Mouse (Mus musculus): ENCODE measurements around the gene Rbm6. TPM values are rescaled to one million over a fixed set of nuclear protein-coding genes. Genes with fewer than 3 reads are reported as not detected.
A peak's percentile ranks its signal among the peaks of the same experiment; 100 is the strongest.

The Rbm6 gene
- polyA plus RNA-seq, 1 experiment from 2014 or later: 87.1 TPM

DNA sequence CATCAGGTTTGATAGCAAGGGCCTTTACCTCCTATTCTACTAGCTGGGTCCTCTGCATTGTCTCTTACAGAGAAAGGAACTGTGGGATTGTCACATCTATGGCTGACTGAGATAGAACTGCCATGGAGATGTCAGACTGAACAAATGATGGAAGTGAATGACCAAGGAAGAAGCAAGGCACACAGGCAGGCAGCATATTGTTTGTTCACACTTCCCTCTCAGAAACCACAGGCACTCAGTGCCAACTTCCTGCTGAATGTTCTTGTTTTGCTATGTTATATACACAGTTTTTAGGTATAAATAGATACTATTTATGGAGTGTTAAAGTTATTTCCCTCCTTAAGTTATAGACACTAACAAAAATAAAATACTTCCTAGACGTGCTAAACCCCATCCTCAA, 125.7 kb downstream of the Rbm6 start:
- Histone ChIP-seq H3K9ac (replicated peaks; ENCODE audit: low read depth, low read length) (no peak overlapping the region), H3K36me3 (ENCODE audit: control insufficient read depth, insufficient read depth, low read length) (peaks cover 97% of the 10 kb centered on the region), H3K4me3 (ENCODE audit: low read depth, low read length) (no peak overlapping the region), H3K4me2 (ENCODE audit: low read depth, low read length) (no peak overlapping the region), H3K4me1 (ENCODE audit: control insufficient read depth, insufficient read depth, low read length) (no peaks in the 10 kb centered on the region), H3K27me3 (ENCODE audit: control insufficient read depth, insufficient read depth, low read length) (no peaks in the 10 kb centered on the region), H3K9me3 (ENCODE audit: control insufficient read depth, low read length) (no peaks in the 10 kb centered on the region), H3K27ac (ENCODE audit: low read depth, low read length) (no peak overlapping the region)
- 95% methylated on average over 1 of the region's 1 CpGs for WGBS
- ATAC-seq (ENCODE audit: low read depth): no peak

DNA sequence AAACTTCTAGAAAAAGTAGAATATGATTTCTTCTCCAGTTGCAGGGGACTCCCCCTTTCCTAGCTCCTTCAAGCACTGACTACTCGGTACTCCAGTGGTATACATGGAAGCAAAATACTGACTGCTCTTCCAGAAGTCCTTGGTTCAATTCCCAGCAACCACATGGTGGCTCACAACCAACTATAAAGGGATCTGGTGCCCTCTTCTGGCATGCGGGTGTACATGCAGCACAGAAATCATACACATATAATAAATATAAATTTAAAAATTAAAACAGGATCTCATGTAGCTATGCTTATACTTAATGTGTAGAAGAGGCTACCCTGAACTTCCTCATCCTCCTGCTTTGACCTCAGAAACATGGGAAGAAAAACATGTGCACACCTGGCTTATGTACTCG, 126.4 kb downstream of the Rbm6 start:
- WGBS: 91% methylated on average over 3 of the region's 3 CpGs
- no peaks in the 10 kb centered on the region for H3K27me3 ChIP-seq (ENCODE audit: control insufficient read depth, insufficient read depth, low read length)
- ATAC-seq (ENCODE audit: low read depth): no peak
- H3K4me3 ChIP-seq (ENCODE audit: low read depth, low read length): no peak overlapping the region
- H3K4me2 ChIP-seq (ENCODE audit: low read depth, low read length): no peak overlapping the region
- H3K4me1 ChIP-seq (ENCODE audit: control insufficient read depth, insufficient read depth, low read length): no peaks in the 10 kb centered on the region
- H3K27ac ChIP-seq (ENCODE audit: low read depth, low read length): no peak overlapping the region
- H3K9me3 ChIP-seq (ENCODE audit: control insufficient read depth, low read length): no peaks in the 10 kb centered on the region
- peaks cover 97% of the 10 kb centered on the region for H3K36me3 ChIP-seq (ENCODE audit: control insufficient read depth, insufficient read depth, low read length)
- H3K9ac ChIP-seq (replicated peaks; ENCODE audit: low read depth, low read length): no peak overlapping the region

DNA sequence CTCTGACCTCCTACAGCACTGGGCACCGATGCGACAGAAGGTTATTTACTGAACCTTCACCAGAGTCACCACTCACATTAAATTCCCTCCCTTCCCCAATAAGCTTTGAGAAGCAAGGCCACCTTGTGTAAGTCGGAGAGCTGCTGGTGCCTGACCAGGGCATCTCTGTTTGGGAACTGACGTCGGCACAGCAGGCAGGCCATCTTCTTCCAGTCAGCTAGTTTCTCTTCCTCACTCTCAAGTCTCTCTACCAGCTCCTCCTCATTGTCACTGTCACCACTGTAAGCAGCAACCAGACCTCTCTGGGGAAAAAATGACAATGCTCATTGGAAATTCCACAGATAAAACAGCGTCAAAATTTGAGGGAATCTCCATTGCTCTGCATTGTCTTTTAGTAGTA, 129.0 kb downstream of the Rbm6 start:
- WGBS: 94% methylated on average over 6 of the region's 6 CpGs
- Histone ChIP-seq H3K36me3 (ENCODE audit: control insufficient read depth, insufficient read depth, low read length) (peaks cover 97% of the 10 kb centered on the region), H3K27ac (ENCODE audit: low read depth, low read length) (no peak overlapping the region), H3K4me3 (ENCODE audit: low read depth, low read length) (no peak overlapping the region), H3K9ac (replicated peaks; ENCODE audit: low read depth, low read length) (no peak overlapping the region), H3K9me3 (ENCODE audit: control insufficient read depth, low read length) (no peaks in the 10 kb centered on the region), H3K4me1 (ENCODE audit: control insufficient read depth, insufficient read depth, low read length) (no peaks in the 10 kb centered on the region), H3K27me3 (ENCODE audit: control insufficient read depth, insufficient read depth, low read length) (no peaks in the 10 kb centered on the region), H3K4me2 (ENCODE audit: low read depth, low read length) (no peak overlapping the region)
- no peak for ATAC-seq (ENCODE audit: low read depth)

GRCm38 (mm10) chr9:107738841-107739202, 134.2 kb downstream of the Rbm6 start:
- H3K4me1 ChIP-seq (ENCODE audit: control insufficient read depth, insufficient read depth, low read length): peaks cover 20% of the 10 kb centered on the region
- H3K9me3 ChIP-seq (ENCODE audit: control insufficient read depth, low read length): no peaks in the 10 kb centered on the region
- WGBS: 59% methylated on average over 4 of the region's 4 CpGs
- peak; percentile 29 for ATAC-seq (ENCODE audit: low read depth)
- peak overlapping the region; percentile 28; the same call in 1 of the 2 replicates for H3K27ac ChIP-seq (ENCODE audit: low read depth, low read length)
- peaks cover 52% of the 10 kb centered on the region for H3K36me3 ChIP-seq (ENCODE audit: control insufficient read depth, insufficient read depth, low read length)
- no peak overlapping the region for H3K4me2 ChIP-seq (ENCODE audit: low read depth, low read length)
- no peak overlapping the region for H3K4me3 ChIP-seq (ENCODE audit: low read depth, low read length)
- H3K9ac ChIP-seq (replicated peaks; ENCODE audit: low read depth, low read length): no peak overlapping the region
- no peaks in the 10 kb centered on the region for H3K27me3 ChIP-seq (ENCODE audit: control insufficient read depth, insufficient read depth, low read length)

DNA sequence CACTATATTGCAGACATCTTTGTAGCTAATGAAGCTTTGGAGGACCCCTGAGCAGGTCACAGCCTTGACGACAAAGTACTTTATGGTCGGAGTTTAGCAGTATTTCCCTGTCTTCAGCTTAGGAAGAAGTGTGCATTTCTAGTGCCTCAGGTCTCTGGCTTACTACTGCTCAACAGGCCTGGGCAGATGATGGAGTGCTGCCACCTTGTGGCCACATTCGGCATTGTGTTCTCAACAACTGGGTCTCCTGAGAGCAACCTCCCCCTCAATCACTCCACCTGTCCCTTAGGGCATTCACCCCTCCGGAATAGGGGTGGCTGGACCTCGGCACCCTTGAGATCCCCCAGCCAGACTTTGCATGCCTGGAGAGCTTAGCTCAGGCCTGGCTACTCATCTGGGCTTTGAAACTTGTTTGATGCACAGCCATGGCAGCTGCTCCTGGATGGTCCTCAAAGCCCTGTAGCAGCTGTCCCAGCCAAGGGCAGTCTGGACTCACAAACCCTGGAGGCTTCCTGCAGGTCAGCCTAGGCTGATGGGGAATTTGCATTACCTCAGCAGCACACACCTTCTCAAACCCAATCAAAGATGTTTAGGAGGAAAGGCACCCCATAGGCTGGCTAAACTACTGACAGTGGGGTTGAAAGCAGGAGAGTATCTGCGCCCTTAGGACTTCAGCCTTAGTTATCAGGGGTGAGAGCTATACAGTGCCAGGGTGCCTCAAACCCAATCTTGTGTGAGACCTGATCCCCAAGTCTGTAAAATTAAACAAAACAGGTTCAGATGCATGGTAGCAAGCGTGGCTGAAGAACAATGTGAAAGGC, 134.8 kb downstream of the Rbm6 start:
- Histone ChIP-seq H3K27me3 (ENCODE audit: control insufficient read depth, insufficient read depth, low read length) (no peaks in the 10 kb centered on the region), H3K36me3 (ENCODE audit: control insufficient read depth, insufficient read depth, low read length) (peaks cover 46% of the 10 kb centered on the region), H3K9ac (replicated peaks; ENCODE audit: low read depth, low read length) (no peak overlapping the region), H3K4me2 (ENCODE audit: low read depth, low read length) (no peak overlapping the region), H3K4me3 (ENCODE audit: low read depth, low read length) (no peak overlapping the region), H3K27ac (ENCODE audit: low read depth, low read length) (peak overlapping the region; percentile 12; the same call in 1 of the 2 replicates), H3K4me1 (ENCODE audit: control insufficient read depth, insufficient read depth, low read length) (peaks cover 20% of the 10 kb centered on the region), H3K9me3 (ENCODE audit: control insufficient read depth, low read length) (no peaks in the 10 kb centered on the region)
- peak; percentile 74 for ATAC-seq (ENCODE audit: low read depth)
- WGBS: 19% methylated on average over 7 of the region's 7 CpGs

GRCm38 (mm10) chr9:107736185-107736485, 136.9 kb downstream of the Rbm6 start:
- Histone ChIP-seq H3K4me1 (ENCODE audit: control insufficient read depth, insufficient read depth, low read length) (peaks cover 20% of the 10 kb centered on the region), H3K4me3 (ENCODE audit: low read depth, low read length) (no peak overlapping the region)

GRCm38 (mm10) chr9:107735356-107736184, 137.5 kb downstream of the Rbm6 start:
- WGBS: 3% methylated on average over 17 of the region's 17 CpGs
- no peak overlapping the region for H3K4me3 ChIP-seq (ENCODE audit: low read depth, low read length)

More at GRCm38 (mm10) chr9:107736185-107736485, 136.9 kb downstream of the Rbm6 start:
- peaks cover 25% of the 10 kb centered on the region for H3K36me3 ChIP-seq (ENCODE audit: control insufficient read depth, insufficient read depth, low read length)
- peak overlapping the region; percentile 37; the same call in 1 of the 2 replicates for H3K9ac ChIP-seq (replicated peaks; ENCODE audit: low read depth, low read length)
- peak overlapping the region; percentile 31 for H3K4me2 ChIP-seq (ENCODE audit: low read depth, low read length)
- H3K27me3 ChIP-seq (ENCODE audit: control insufficient read depth, insufficient read depth, low read length): no peaks in the 10 kb centered on the region
- no peaks in the 10 kb centered on the region for H3K9me3 ChIP-seq (ENCODE audit: control insufficient read depth, low read length)
- ATAC-seq (ENCODE audit: low read depth): no peak
- WGBS: 2% methylated on average over 7 of the region's 7 CpGs
- H3K27ac ChIP-seq (ENCODE audit: low read depth, low read length): peak overlapping the region; percentile 44; the same call in 1 of the 2 replicates

GRCm38 (mm10) chr9:107734567-107734971, 138.5 kb downstream of the Rbm6 start:
- 0 out of 2 replicates have a peak overlapping the region, but pooled peaks have one; percentile 10 for H3K27ac ChIP-seq (ENCODE audit: low read depth, low read length)

More at GRCm38 (mm10) chr9:107735356-107736184, 137.5 kb downstream of the Rbm6 start:
- Histone ChIP-seq H3K4me1 (ENCODE audit: control insufficient read depth, insufficient read depth, low read length) (peaks cover 21% of the 10 kb centered on the region), H3K27me3 (ENCODE audit: control insufficient read depth, insufficient read depth, low read length) (no peaks in the 10 kb centered on the region), H3K27ac (ENCODE audit: low read depth, low read length) (peak overlapping the region; percentile 55), H3K9me3 (ENCODE audit: control insufficient read depth, low read length) (no peaks in the 10 kb centered on the region), H3K4me2 (ENCODE audit: low read depth, low read length) (peak overlapping the region; percentile 31; the same call in 1 of the 2 replicates), H3K9ac (replicated peaks; ENCODE audit: low read depth, low read length) (peak overlapping the region; percentile 37), H3K36me3 (ENCODE audit: control insufficient read depth, insufficient read depth, low read length) (peaks cover 20% of the 10 kb centered on the region)
- no peak for ATAC-seq (ENCODE audit: low read depth)

DNA sequence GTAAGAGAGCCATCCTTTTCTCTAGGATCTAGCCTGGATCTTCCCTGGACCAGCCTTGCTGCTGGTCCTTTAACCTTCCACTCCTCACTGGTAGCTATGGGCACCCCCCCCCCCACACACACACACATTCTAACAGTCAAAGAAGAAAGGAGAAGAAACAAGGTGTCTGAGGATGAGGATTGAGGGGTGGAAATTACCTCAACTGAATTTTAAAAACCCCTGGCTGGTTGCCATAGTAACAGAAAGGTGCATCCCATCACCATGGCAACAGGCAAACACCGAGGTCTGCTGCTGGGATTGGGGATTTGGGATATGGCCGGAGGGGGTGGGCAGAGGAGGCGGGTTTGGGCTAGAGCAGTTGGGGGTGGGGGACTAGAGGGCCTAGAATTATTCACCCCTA, 143.3 kb downstream of the Rbm6 start:
- WGBS: 14% methylated on average over 3 of the region's 3 CpGs
- Histone ChIP-seq H3K4me3 (ENCODE audit: low read depth, low read length) (no peak overlapping the region), H3K27ac (ENCODE audit: low read depth, low read length) (peak overlapping the region; percentile 28; the same call in 1 of the 2 replicates), H3K36me3 (ENCODE audit: control insufficient read depth, insufficient read depth, low read length) (no peaks in the 10 kb centered on the region), H3K9ac (replicated peaks; ENCODE audit: low read depth, low read length) (no peak overlapping the region), H3K4me2 (ENCODE audit: low read depth, low read length) (no peak overlapping the region), H3K9me3 (ENCODE audit: control insufficient read depth, low read length) (no peaks in the 10 kb centered on the region), H3K27me3 (ENCODE audit: control insufficient read depth, insufficient read depth, low read length) (no peaks in the 10 kb centered on the region), H3K4me1 (ENCODE audit: control insufficient read depth, insufficient read depth, low read length) (peaks cover 20% of the 10 kb centered on the region)
- ATAC-seq (ENCODE audit: low read depth): no peak

More at GRCm38 (mm10) chr9:107734567-107734971, 138.5 kb downstream of the Rbm6 start:
- H3K9me3 ChIP-seq (ENCODE audit: control insufficient read depth, low read length): no peaks in the 10 kb centered on the region
- peaks cover 30% of the 10 kb centered on the region for H3K4me1 ChIP-seq (ENCODE audit: control insufficient read depth, insufficient read depth, low read length)
- no peak overlapping the region for H3K9ac ChIP-seq (replicated peaks; ENCODE audit: low read depth, low read length)
- no peak overlapping the region for H3K4me3 ChIP-seq (ENCODE audit: low read depth, low read length)
- ATAC-seq (ENCODE audit: low read depth): no peak
- H3K4me2 ChIP-seq (ENCODE audit: low read depth, low read length): no peak overlapping the region
- 24% methylated on average over 7 of the region's 7 CpGs for WGBS
- peaks cover 10% of the 10 kb centered on the region for H3K36me3 ChIP-seq (ENCODE audit: control insufficient read depth, insufficient read depth, low read length)
- no peaks in the 10 kb centered on the region for H3K27me3 ChIP-seq (ENCODE audit: control insufficient read depth, insufficient read depth, low read length)

Measured in neural tube, embryonic 14.5 days (tissue).